Mouse (Mus musculus): ENCODE results near the gene G3bp1.

GRCm38 (mm10) chr11:55469923-55470691 is 622 bp downstream of the G3bp1 start:
- TF ChIP-seq CTCF (IDR thresholded peaks at IDR 0.05 in 2 of 3, conservative IDR thresholded peaks at IDR 0.05 in 1 of 3; ENCODE audit: control insufficient read depth in 1 of 3, insufficient read depth in 1 of 3, low read depth in 2 of 3, low read length in 3 of 3, poor library complexity in 1 of 3, severe bottlenecking in 1 of 3), result no peak
- TF ChIP-seq EP300 (IDR thresholded peaks at IDR 0.05; ENCODE audit: low read depth in 1 of 2, low read length in 2 of 2), result 0 out of 4 replicates have a peak, but pooled peaks of 1 of the 2 experiments have one; percentile 7
- TF ChIP-seq MAZ (IDR thresholded peaks at IDR 0.05; ENCODE audit: low read depth, low read length), result no peak
- TF ChIP-seq GATA1 (IDR thresholded peaks at IDR 0.05; ENCODE audit: low read depth, low read length), result no peak
- peak; percentile 63 for TF ChIP-seq SIN3A (IDR thresholded peaks at IDR 0.05; ENCODE audit: low read length)
- no peak for TF ChIP-seq MAFK (IDR thresholded peaks at IDR 0.05; ENCODE audit: borderline replicate concordance, low read depth, low read length)
- TF ChIP-seq USF2 (IDR thresholded peaks at IDR 0.05; ENCODE audit: borderline replicate concordance in 1 of 2, insufficient read depth in 1 of 2, low read depth in 1 of 2, low read length in 2 of 2), result no peak
- TF ChIP-seq RCOR1 (IDR thresholded peaks at IDR 0.05; ENCODE audit: low read depth, low read length), result 0 out of 2 replicates have a peak, but pooled peaks have one; percentile 4
- TF ChIP-seq MEF2A (IDR thresholded peaks at IDR 0.05; ENCODE audit: extremely low read depth, insufficient replicate concordance, low read depth, low read length, poor library complexity, severe bottlenecking), result no peak
- no peak for TF ChIP-seq CHD2 (IDR thresholded peaks at IDR 0.05; ENCODE audit: low read length)
- peak; percentile 36 for TF ChIP-seq POLR2AphosphoS2 (IDR thresholded peaks at IDR 0.05; ENCODE audit: low read length)

Measured in MEL (cell line).